Mouse (Mus musculus) ovary, postnatal 36 days (tissue): ENCODE measurements around the gene Yy1.
A peak's percentile ranks its signal among the peaks of the same experiment; 100 is the strongest.

Source experiments
- DNase-seq: peaks from one replicate; pipeline ENCODE4 v3.0.0; 2022; ENCODE audit warnings: low spot score, mixed read lengths

Yy1 gene

GRCm38 (mm10) chr12:108768196-108768854 lies 24.4 kb upstream of the Yy1 start:
- DNase-seq = no peak

GRCm38 (mm10) chr12:108780108-108780877 lies 12.5 kb upstream of the Yy1 start:
- no peak for DNase-seq

GRCm38 (mm10) chr12:108785161-108785560 lies 7.6 kb upstream of the Yy1 start:
- no peak for DNase-seq

- no peak for DNase-seq
These were observed 5.4 kb upstream of the Yy1 start for GRCm38 (mm10) chr12:108787329-108787728.

- peak; percentile 80 for DNase-seq
These were observed 624 bp upstream of the Yy1 start for GRCm38 (mm10) chr12:108792152-108792545.

GRCm38 (mm10) chr12:108793453-108793941 lies 724 bp downstream of the Yy1 start:
- peak; percentile 49 for DNase-seq

DNA sequence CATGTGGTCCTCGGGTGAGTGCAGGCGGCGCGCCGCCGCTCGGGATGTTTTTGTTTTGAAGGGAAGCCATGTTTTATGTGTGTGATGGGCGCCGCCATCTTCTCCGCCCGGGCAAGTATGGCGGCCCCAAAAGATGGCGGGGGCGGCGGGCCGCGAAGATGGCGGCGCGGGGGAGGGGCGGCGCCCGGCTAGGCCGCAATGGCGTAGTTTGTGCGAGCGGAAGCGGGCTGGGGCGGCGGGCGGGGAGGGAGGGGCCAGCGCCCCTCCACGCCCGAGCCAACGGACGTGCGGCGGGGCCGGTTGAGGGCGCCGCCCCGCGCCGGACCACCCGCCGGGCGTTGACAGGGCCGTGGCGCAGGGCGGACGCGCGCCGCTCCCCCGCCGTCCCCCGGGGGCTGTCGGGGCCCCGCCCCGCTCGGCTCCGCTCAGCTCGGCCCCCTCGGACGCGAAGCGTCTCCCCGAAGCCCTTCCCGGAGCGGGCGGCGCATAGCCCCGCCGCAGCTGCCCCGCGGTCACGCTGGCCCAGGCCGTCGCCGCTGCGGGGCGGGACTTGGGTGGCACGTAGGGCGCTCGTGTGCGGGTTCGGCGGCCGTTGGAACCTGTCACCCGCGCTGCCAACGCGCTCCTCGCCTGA lies 1.4 kb downstream of the Yy1 start:
- DNase-seq = peak; percentile 83

DNA sequence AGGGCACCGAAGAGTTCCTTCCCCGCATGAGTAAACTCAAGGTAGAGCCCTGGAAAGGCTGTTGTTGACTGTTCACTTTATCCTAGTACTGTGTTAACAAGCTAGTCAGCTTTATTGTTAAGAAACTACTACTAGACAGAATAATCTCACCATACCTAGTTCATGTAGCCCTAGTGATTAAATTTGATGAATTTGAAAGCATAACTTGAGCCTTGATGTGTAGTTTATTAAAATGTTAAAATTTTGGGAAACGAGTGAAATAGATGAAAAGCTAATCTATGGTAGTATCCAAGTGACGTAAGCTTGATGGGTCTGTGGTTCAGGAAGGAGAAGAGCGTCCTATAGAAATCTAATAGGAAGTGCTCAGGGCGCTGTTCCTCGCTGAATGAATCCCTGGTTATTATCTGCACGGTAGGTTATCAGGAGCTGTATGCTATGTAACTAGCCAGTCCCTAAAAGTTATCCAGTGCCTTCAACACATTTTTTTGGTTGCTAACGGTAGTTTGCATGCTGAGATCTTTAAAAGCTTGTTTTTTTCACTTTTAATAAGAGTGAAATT lies 2.3 kb downstream of the Yy1 start:
- no peak for DNase-seq

DNA sequence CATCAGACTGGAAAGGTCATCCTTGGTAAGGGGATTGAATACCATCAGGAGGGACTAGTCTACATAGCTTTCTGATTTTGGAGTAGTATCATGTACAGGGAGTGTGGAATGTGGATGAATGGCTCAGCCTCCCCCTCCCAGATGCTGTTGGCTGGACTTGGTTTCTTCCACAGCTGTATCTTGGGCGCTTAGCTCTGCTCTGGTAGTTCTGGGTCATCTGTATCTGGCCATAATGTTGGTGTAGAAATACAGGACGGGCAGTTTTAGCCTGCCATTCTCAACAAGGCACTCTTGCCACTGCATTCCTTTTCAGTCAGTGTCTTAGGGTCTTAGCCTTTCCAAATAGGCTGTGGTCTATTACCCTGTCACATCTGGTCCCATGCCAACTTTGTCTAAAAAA lies 8.8 kb downstream of the Yy1 start:
- no peak for DNase-seq

DNA sequence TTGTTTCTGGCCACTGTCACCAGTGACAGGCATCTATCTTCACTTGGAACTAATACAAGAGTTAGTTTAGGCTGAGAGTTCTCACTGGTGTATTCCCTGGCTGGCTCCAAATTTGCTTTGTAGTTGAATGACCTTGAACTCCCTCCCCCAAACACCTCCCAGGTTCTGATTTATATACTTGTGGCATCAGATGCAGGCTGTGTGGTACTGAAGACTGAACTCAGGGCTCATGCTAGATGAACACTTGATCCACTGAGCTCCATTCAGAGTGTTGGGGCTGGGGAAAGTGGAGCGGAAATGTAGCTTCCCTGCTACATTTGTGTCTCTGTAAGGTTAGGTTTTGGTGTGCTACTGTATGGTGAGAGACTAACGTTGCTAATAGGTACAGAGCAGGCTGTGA lies 11.6 kb downstream of the Yy1 start:
- no peak for DNase-seq

DNA sequence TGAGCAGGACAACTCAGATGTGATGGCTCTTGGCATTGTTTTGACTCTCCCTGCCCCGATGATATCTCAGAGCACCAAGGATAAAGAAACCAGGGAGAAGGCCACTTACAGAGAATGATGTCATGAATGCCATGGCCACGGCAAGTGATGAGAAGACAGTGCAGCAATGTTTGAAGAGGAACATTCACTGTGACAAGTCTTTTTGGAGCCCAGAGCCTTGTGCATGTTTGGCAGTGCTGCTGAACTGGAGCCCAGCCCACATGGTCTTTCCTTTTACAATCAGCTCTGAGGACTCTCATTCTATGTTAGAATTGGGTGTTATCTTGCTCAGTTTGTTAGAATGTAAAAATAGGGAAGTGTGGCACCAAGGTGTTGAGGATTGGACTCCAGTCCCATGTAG lies 15.7 kb downstream of the Yy1 start:
- DNase-seq = no peak

- DNase-seq = no peak
These were observed 17.0 kb downstream of the Yy1 start for GRCm38 (mm10) chr12:108809771-108810170.

DNA sequence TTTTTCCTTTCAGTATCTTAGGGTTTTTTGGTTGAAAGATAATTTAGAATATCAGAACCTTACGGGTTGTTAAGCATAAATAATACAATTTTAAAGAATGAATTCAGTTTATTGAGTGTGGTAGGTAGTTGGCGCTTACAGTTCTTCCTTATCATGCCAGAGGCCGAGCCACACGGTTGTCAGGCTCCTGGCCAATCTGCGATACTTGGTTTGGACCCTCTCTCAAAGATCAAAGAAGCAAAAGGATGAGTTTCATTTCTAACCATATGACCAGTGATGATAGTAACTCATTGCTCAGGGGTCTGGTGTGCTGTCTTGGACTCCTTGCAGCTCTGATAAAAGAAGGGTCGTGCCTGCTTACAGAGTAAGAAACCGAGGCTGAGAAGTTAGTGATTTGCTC lies 17.5 kb downstream of the Yy1 start:
- no peak for DNase-seq

- DNase-seq = no peak
These were observed 18.4 kb downstream of the Yy1 start for GRCm38 (mm10) chr12:108811133-108811532.

DNA sequence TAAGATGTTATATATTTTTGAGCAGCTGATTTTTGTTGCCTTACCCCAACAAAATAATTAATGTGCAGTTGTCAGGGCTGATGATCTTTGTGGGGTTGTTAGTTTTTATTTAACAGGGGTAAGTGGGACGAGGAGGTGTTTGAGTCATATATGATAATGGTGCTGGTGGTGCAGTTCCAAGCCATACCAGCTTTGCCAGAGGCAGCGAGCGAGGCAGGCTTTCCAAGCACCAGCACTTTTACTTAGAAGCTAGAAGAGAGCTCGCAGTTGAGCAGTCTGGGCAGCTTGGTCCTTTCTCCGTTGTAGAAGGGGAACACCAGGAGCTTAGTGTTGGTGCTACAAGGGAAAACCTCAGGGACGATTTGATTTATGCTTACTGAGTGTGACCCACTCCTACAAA lies 19.7 kb downstream of the Yy1 start:
- DNase-seq = no peak

- DNase-seq = no peak
These were observed 21.7 kb downstream of the Yy1 start for GRCm38 (mm10) chr12:108814470-108814869.

DNA sequence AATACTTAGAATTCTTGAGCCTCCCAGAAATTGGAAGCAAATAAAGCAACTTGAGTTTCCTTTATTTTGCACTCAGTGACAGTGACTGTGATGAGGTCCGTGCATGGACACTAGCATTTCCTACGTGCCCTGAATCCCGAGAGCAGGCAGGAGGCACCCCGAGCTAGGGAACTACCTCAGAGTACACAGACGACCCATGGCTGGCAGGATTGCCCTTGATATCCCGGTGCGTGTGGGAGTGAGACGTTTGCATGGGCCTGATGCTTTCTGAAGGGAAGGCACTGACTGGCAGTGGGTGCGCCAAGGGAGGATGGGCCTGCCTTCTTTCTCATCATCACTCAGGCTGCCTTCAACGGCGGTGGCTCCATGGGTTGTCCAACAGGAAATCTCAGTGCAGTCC lies 23.8 kb downstream of the Yy1 start:
- no peak for DNase-seq

DNA sequence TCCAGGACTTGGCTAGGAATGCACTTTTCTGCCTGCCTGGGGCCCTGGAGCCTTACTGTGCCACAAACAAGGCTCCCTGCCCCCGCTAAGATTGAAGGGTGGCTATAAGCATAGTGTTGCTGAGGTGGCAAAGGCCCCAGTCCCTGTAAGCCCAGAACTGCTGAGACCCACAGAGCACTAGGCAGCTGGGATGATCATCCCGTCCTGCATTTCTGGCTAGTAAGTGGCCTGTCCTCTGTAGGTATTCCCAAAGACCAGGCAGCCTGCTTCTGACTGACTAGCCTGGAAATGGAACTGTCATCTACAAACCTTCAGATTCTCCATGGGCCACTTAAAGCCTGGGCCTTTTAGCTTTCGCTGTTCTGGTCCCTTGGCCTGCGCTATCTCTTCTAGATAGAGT lies 27.7 kb downstream of the Yy1 start:
- DNase-seq = no peak

DNA sequence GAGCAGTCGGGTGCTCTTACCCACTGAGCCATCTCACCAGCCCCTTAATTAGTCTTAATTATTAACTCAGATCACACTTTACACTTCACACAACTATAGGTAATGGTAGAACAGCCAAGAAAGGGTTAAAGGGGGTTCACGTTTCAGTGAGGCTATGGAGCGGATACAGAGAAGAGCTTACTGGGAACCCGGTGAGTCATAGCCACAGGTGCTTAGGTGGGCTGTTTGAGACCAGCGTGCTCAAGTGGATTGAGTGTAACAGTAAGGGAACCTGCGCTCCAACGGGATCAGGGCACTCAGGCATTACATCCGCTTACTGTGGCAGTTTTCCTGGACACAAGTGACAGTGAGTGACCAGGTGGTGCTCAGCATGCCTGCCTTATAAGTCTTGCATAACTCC lies 30.3 kb downstream of the Yy1 start:
- no peak for DNase-seq

GRCm38 (mm10) chr12:108824225-108824874 lies 31.6 kb downstream of the Yy1 start:
- no peak for DNase-seq

- no peak for DNase-seq
These were observed 32.9 kb downstream of the Yy1 start for GRCm38 (mm10) chr12:108825561-108826224.
